Mouse (Mus musculus) hindlimb bud, embryonic 11.5 days (tissue): ENCODE measurements around the gene Hist3h2a.
"Not testable (repeated sequence)": the region's sequence is repeated elsewhere in the genome, so short reads cannot be mapped to it uniquely, and the experiment has no call there.

Experiments used
- DNase-seq: peaks from one replicate; pipeline ENCODE4 v3.0.0-alpha.2; 2012; ENCODE audit warnings: low read depth, low spot score; ENCODE audit errors: extremely low spot score

Hist3h2a gene

GRCm38 (mm10) chr11:58947798-58948528 lies 6.5 kb upstream of the Hist3h2a start:
- DNase-seq, result no peak

GRCm38 (mm10) chr11:58948542-58949479 lies 5.7 kb upstream of the Hist3h2a start, which contains the start of gene Hist3h2ba:
Gene Hist3h2ba, plus strand, starts transcription at chr11:58948920.
- no peak for DNase-seq

- no peak for DNase-seq
These were observed 4.7 kb upstream of the Hist3h2a start for GRCm38 (mm10) chr11:58949480-58950431.

- DNase-seq, result no peak
These were observed 3.3 kb upstream of the Hist3h2a start for GRCm38 (mm10) chr11:58951210-58951609.

- DNase-seq, result no peak
These were observed 925 bp upstream of the Hist3h2a start for GRCm38 (mm10) chr11:58953351-58954169.

- not testable (repeated sequence) for DNase-seq
These were observed 390 bp upstream of the Hist3h2a start for GRCm38 (mm10) chr11:58954170-58954419.

- no peak for DNase-seq
These were observed 820 bp downstream of the Hist3h2a start for GRCm38 (mm10) chr11:58955143-58955867.

GRCm38 (mm10) chr11:58955868-58956257 lies 1.4 kb downstream of the Hist3h2a start:
- no peak for DNase-seq

- DNase-seq, result no peak
These were observed 2.9 kb downstream of the Hist3h2a start for GRCm38 (mm10) chr11:58957226-58957914.

GRCm38 (mm10) chr11:58958536-58958935 lies 4.1 kb downstream of the Hist3h2a start:
- DNase-seq, result no peak

GRCm38 (mm10) chr11:58959186-58959825 lies 4.8 kb downstream of the Hist3h2a start:
- no peak for DNase-seq

GRCm38 (mm10) chr11:58959921-58960465 lies 5.5 kb downstream of the Hist3h2a start:
- DNase-seq, result no peak

- no peak for DNase-seq
These were observed 7.1 kb downstream of the Hist3h2a start for GRCm38 (mm10) chr11:58961364-58962177.

GRCm38 (mm10) chr11:58963543-58963942 lies 9.1 kb downstream of the Hist3h2a start:
- no peak for DNase-seq

GRCm38 (mm10) chr11:58964216-58964615 lies 9.7 kb downstream of the Hist3h2a start:
- DNase-seq, result no peak

- no peak for DNase-seq
These were observed 10.7 kb downstream of the Hist3h2a start for GRCm38 (mm10) chr11:58965001-58965760.

- DNase-seq, result no peak
These were observed 12.9 kb downstream of the Hist3h2a start for GRCm38 (mm10) chr11:58967346-58967745.
